Mouse (Mus musculus): ENCODE measurements around the gene Ahnak. TPM values are rescaled to one million over a fixed set of nuclear protein-coding genes. Genes with fewer than 3 reads are reported as not detected.
A peak's percentile ranks its signal among the peaks of the same experiment; 100 is the strongest.

Ahnak gene
- polyA plus RNA-seq, 1 experiment from 2014 or later = 28.7 TPM

- WGBS = 66% methylated on average over 4 of the region's 4 CpGs
- no peak for ATAC-seq (replicated peaks; ENCODE audit: extremely low read depth, insufficient read depth, low FRiP score)
- Histone ChIP-seq H3K9ac (ENCODE audit: low read length) (no peak overlapping the region), H3K4me1 (ENCODE audit: control insufficient read depth, insufficient read depth, low read length) (peaks cover 7% of the 10 kb centered on the region), H3K27me3 (ENCODE audit: control insufficient read depth, insufficient read depth, low read length) (no peaks in the 10 kb centered on the region), H3K4me3 (ENCODE audit: low read length) (no peak overlapping the region), H3K4me2 (ENCODE audit: low read depth, low read length) (no peak overlapping the region), H3K9me3 (replicated peaks; ENCODE audit: control insufficient read depth, low read length) (no peaks in the 10 kb centered on the region), H3K36me3 (ENCODE audit: control insufficient read depth, insufficient read depth) (no peaks in the 10 kb centered on the region), H3K27ac (ENCODE audit: low read length) (no peak overlapping the region)
These were observed 50.2 kb downstream of the Ahnak start for GRCm38 (mm10) chr19:9039266-9039665.

DNA sequence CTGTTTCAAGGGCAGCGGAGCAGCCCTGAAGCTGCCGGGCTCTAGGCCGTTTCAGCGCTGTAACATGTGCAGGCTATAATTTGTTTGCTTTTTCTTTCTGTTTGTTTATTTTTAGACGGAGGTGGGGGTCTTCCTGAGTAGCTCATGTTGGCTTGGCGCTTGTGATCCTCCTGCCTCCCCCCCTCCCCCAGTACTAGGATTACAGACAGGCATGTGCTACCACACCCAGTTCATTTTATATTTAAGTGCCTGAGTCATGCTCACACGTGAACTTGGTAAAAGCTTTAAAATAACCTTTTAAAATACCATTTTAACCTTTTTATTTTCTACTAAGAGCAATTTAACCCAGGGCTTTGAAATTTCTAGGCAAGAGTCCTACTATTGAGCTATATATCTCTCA, 50.8 kb downstream of the Ahnak start:
- no peaks in the 10 kb centered on the region for H3K9me3 ChIP-seq (replicated peaks; ENCODE audit: control insufficient read depth, low read length)
- WGBS = 43% methylated on average over 7 of the region's 7 CpGs
- no peak overlapping the region for H3K27ac ChIP-seq (ENCODE audit: low read length)
- no peak overlapping the region for H3K4me2 ChIP-seq (ENCODE audit: low read depth, low read length)
- peaks cover 9% of the 10 kb centered on the region; the same call in 1 of the 2 replicates for H3K4me1 ChIP-seq (ENCODE audit: control insufficient read depth, insufficient read depth, low read length)
- no peak overlapping the region for H3K9ac ChIP-seq (ENCODE audit: low read length)
- no peak overlapping the region for H3K4me3 ChIP-seq (ENCODE audit: low read length)
- no peaks in the 10 kb centered on the region for H3K36me3 ChIP-seq (ENCODE audit: control insufficient read depth, insufficient read depth)
- ATAC-seq (replicated peaks; ENCODE audit: extremely low read depth, insufficient read depth, low FRiP score) = no peak
- H3K27me3 ChIP-seq (ENCODE audit: control insufficient read depth, insufficient read depth, low read length) = no peaks in the 10 kb centered on the region

- Histone ChIP-seq H3K27me3 (ENCODE audit: control insufficient read depth, insufficient read depth, low read length) (no peaks in the 10 kb centered on the region), H3K4me2 (ENCODE audit: low read depth, low read length) (no peak overlapping the region), H3K27ac (ENCODE audit: low read length) (no peak overlapping the region), H3K4me1 (ENCODE audit: control insufficient read depth, insufficient read depth, low read length) (peaks cover 9% of the 10 kb centered on the region; the same call in 1 of the 2 replicates), H3K9me3 (replicated peaks; ENCODE audit: control insufficient read depth, low read length) (no peaks in the 10 kb centered on the region), H3K36me3 (ENCODE audit: control insufficient read depth, insufficient read depth) (no peaks in the 10 kb centered on the region), H3K4me3 (ENCODE audit: low read length) (no peak overlapping the region), H3K9ac (ENCODE audit: low read length) (no peak overlapping the region)
- WGBS = 78% methylated on average over 6 of the region's 6 CpGs
- no peak for ATAC-seq (replicated peaks; ENCODE audit: extremely low read depth, insufficient read depth, low FRiP score)
These were observed 51.6 kb downstream of the Ahnak start for GRCm38 (mm10) chr19:9040649-9041048.

- ATAC-seq (replicated peaks; ENCODE audit: extremely low read depth, insufficient read depth, low FRiP score) = no peak
- no peak overlapping the region for H3K4me3 ChIP-seq (ENCODE audit: low read length)
- H3K4me1 ChIP-seq (ENCODE audit: control insufficient read depth, insufficient read depth, low read length) = peaks cover 9% of the 10 kb centered on the region; the same call in 1 of the 2 replicates
- no peaks in the 10 kb centered on the region for H3K9me3 ChIP-seq (replicated peaks; ENCODE audit: control insufficient read depth, low read length)
- no peak overlapping the region for H3K9ac ChIP-seq (ENCODE audit: low read length)
- no peak overlapping the region for H3K27ac ChIP-seq (ENCODE audit: low read length)
- H3K27me3 ChIP-seq (ENCODE audit: control insufficient read depth, insufficient read depth, low read length) = no peaks in the 10 kb centered on the region
- H3K36me3 ChIP-seq (ENCODE audit: control insufficient read depth, insufficient read depth) = no peaks in the 10 kb centered on the region
- no peak overlapping the region for H3K4me2 ChIP-seq (ENCODE audit: low read depth, low read length)
These were observed 52.0 kb downstream of the Ahnak start for GRCm38 (mm10) chr19:9041074-9041473.

DNA sequence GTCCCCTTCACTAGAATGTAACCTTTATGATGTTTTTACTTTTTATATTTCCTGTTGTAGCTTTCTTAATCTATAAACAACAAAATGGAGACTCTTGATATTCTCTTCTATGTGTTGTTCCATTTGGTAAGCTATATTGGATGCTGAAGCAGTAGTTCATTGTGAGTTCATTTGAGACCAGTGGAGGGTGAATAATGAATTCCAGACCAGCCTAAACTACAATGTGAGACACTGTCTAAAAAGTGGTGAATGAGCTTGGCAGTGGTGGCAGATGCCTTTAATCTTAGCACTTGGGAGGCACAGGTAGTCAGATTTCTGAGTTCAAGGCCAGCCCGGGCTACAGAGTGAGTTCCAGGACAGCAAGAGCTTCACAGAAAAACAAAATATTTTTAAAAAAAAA, 54.0 kb downstream of the Ahnak start:
- H3K9me3 ChIP-seq (replicated peaks; ENCODE audit: control insufficient read depth, low read length) = no peaks in the 10 kb centered on the region
- H3K4me3 ChIP-seq (ENCODE audit: low read length) = no peak overlapping the region
- WGBS = 81% methylated on average over 1 of the region's 1 CpGs
- H3K27ac ChIP-seq (ENCODE audit: low read length) = no peak overlapping the region
- no peak overlapping the region for H3K9ac ChIP-seq (ENCODE audit: low read length)
- ATAC-seq (replicated peaks; ENCODE audit: extremely low read depth, insufficient read depth, low FRiP score) = no peak
- no peaks in the 10 kb centered on the region for H3K27me3 ChIP-seq (ENCODE audit: control insufficient read depth, insufficient read depth, low read length)
- H3K4me1 ChIP-seq (ENCODE audit: control insufficient read depth, insufficient read depth, low read length) = peaks cover 24% of the 10 kb centered on the region
- H3K36me3 ChIP-seq (ENCODE audit: control insufficient read depth, insufficient read depth) = no peaks in the 10 kb centered on the region
- no peak overlapping the region for H3K4me2 ChIP-seq (ENCODE audit: low read depth, low read length)

DNA sequence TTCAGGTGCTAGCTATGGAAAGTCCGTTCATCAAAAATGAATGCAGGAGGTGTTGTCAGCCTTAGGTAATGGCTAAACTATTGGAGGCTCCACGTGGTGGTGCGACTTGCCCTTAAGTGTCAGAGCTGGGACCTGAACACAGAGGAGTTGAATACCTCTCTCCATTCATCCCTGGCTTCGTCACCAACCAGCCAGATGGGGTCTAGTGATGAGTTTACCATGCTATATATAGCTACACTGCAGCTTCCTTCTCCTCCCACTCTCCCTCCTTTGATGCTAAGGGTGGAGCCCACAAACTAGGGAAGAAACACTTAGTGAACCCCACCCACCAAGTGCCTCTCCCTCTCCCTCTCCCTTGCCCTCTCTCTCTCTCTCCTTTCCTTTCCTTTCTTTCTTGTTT, 55.2 kb downstream of the Ahnak start:
- Histone ChIP-seq H3K9ac (ENCODE audit: low read length) (no peak overlapping the region), H3K27me3 (ENCODE audit: control insufficient read depth, insufficient read depth, low read length) (no peaks in the 10 kb centered on the region), H3K36me3 (ENCODE audit: control insufficient read depth, insufficient read depth) (no peaks in the 10 kb centered on the region), H3K4me1 (ENCODE audit: control insufficient read depth, insufficient read depth, low read length) (peaks cover 27% of the 10 kb centered on the region), H3K4me3 (ENCODE audit: low read length) (no peak overlapping the region), H3K27ac (ENCODE audit: low read length) (no peak overlapping the region), H3K9me3 (replicated peaks; ENCODE audit: control insufficient read depth, low read length) (no peaks in the 10 kb centered on the region), H3K4me2 (ENCODE audit: low read depth, low read length) (no peak overlapping the region)
- ATAC-seq (replicated peaks; ENCODE audit: extremely low read depth, insufficient read depth, low FRiP score) = no peak; the same call in 1 of the 2 replicates
- 41% methylated on average over 4 of the region's 4 CpGs for WGBS

GRCm38 (mm10) chr19:9047207-9047945, 58.3 kb downstream of the Ahnak start:
- no peak for ATAC-seq (replicated peaks; ENCODE audit: extremely low read depth, insufficient read depth, low FRiP score)
- Histone ChIP-seq H3K9me3 (replicated peaks; ENCODE audit: control insufficient read depth, low read length) (no peaks in the 10 kb centered on the region), H3K4me2 (ENCODE audit: low read depth, low read length) (no peak overlapping the region), H3K27me3 (ENCODE audit: control insufficient read depth, insufficient read depth, low read length) (no peaks in the 10 kb centered on the region), H3K27ac (ENCODE audit: low read length) (peak overlapping the region; percentile 65), H3K9ac (ENCODE audit: low read length) (0 out of 2 replicates have a peak overlapping the region, but pooled peaks have one; percentile 32), H3K4me1 (ENCODE audit: control insufficient read depth, insufficient read depth, low read length) (peaks cover 24% of the 10 kb centered on the region), H3K4me3 (ENCODE audit: low read length) (no peak overlapping the region), H3K36me3 (ENCODE audit: control insufficient read depth, insufficient read depth) (no peaks in the 10 kb centered on the region)
- 48% methylated on average over 7 of the region's 7 CpGs for WGBS

DNA sequence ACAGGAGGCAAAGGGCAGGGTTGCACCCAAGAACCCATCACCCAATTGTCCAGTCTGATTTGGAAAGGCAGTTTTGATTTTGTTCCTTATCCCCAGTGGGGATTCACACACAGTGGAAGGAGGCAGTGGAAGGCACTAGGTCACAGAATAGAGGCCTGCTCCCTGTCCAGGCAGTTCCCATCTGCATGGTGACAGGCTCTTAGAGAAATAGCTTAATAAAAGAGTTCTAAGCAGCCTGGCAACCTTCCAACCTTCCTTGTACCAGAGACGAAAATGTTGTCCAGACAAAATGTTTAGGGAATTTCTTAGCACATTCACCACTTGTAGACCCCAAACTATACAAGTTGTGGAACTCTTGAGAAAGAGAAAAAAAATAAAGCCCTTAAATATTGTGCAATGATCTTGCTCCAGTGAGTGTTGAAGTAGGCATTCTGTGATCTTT, 58.9 kb downstream of the Ahnak start:
- Histone ChIP-seq H3K27ac (ENCODE audit: low read length) (peak overlapping the region; percentile 65), H3K4me3 (ENCODE audit: low read length) (no peak overlapping the region), H3K9ac (ENCODE audit: low read length) (no peak overlapping the region), H3K9me3 (replicated peaks; ENCODE audit: control insufficient read depth, low read length) (no peaks in the 10 kb centered on the region), H3K27me3 (ENCODE audit: control insufficient read depth, insufficient read depth, low read length) (no peaks in the 10 kb centered on the region), H3K4me1 (ENCODE audit: control insufficient read depth, insufficient read depth, low read length) (peaks cover 30% of the 10 kb centered on the region), H3K36me3 (ENCODE audit: control insufficient read depth, insufficient read depth) (no peaks in the 10 kb centered on the region), H3K4me2 (ENCODE audit: low read depth, low read length) (no peak overlapping the region)
- peak; percentile 67; the same call in 1 of the 2 replicates for ATAC-seq (replicated peaks; ENCODE audit: extremely low read depth, insufficient read depth, low FRiP score)
- WGBS = 19% methylated on average over 1 of the region's 1 CpGs

DNA sequence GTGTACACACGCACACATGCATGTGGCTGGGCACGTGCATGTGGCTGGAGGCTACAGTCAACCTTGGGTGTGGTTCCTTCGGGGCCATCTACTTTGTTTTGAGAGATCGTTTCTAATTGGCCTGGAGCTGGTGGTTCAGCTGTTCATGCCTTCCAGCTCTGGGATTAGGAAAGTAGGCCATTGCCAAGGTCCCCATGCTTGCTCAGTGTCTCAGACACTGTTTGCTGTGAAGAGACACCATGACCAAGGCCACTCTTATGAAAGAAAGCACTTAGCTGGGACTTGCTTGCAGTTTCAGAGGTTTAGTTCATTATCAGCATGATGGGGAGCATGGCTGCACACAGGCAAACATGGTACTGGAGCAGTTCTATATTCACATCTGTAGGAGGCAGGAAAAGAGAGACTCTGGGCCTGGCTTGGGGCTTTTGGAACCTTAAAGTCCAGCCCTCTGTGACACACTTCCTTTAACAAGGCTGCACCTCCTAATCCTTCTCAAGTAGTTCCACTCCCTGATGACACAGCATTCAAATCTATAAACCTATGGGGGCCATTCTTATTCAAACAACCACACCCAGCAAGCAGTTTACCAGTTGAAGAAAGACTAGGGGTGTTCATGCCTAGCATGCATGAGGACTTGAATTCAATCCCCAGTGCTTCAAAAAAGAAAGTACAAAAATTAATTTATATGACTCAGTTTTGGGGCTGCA, 60.0 kb downstream of the Ahnak start:
- Histone ChIP-seq H3K4me1 (ENCODE audit: control insufficient read depth, insufficient read depth, low read length) (peaks cover 35% of the 10 kb centered on the region), H3K4me2 (ENCODE audit: low read depth, low read length) (no peak overlapping the region), H3K36me3 (ENCODE audit: control insufficient read depth, insufficient read depth) (no peaks in the 10 kb centered on the region), H3K4me3 (ENCODE audit: low read length) (no peak overlapping the region), H3K27me3 (ENCODE audit: control insufficient read depth, insufficient read depth, low read length) (no peaks in the 10 kb centered on the region), H3K9ac (ENCODE audit: low read length) (no peak overlapping the region), H3K9me3 (replicated peaks; ENCODE audit: control insufficient read depth, low read length) (no peaks in the 10 kb centered on the region), H3K27ac (ENCODE audit: low read length) (no peak overlapping the region)
- 97% methylated on average over 4 of the region's 4 CpGs for WGBS
- no peak for ATAC-seq (replicated peaks; ENCODE audit: extremely low read depth, insufficient read depth, low FRiP score)
